Mouse (Mus musculus): ENCODE results near the gene Nell2.

DNA sequence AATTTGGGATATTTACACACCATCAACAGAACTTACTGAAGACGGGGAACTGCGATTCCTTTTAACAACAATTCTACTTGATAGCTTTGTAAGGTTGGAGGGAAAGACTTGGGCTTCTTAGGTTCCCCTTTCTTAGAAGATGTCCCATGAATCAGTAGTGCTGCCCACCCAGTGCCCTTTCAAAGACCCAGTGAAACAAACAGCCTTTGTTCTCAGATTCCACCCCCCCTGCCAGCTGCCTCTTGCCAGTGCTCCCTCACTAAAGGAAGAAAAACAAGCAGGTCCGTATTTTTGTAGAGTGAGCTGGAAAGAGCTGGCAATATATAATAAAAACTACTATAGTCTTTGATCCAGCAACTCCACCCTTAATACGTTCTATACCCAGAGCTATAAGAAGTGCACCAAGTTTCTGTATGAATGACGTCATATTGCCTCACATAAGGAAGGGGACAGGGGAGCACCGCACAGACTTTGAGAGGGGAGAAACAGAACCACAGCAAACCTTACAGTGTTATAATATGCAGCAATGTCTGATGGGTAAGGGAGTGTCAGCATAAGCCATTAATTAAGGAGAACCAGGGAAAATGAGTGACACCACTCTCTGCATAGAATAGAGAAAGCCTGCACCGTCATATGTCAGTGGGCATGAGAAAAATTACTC lies 100.2 kb downstream of the Nell2 start:
- no peak for TF ChIP-seq POLR2A (IDR thresholded peaks at IDR 0.05; ENCODE audit: borderline replicate concordance, low read depth, low read length)
- TF ChIP-seq CTCF (IDR thresholded peaks at IDR 0.05; ENCODE audit: low read depth, low read length) = no peak
